Mouse (Mus musculus): Measurements from ENCODE around the gene Fam19a4.

GRCm38 (mm10) chr6:97048403-97048802 lies 11.8 kb downstream of the Fam19a4 start:
- TF ChIP-seq POLR2A (IDR thresholded peaks at IDR 0.05; ENCODE audit: low read depth, low read length) = no peak
- TF ChIP-seq CTCF (IDR thresholded peaks at IDR 0.05; ENCODE audit: borderline replicate concordance, insufficient read depth, low read length) = no peak

All from embryonic fibroblast, embryonic 13.5 days (primary cell).